Mouse (Mus musculus): Measurements from ENCODE around the gene Zfp296. TPM values are rescaled to one million over a fixed set of nuclear protein-coding genes. Genes with fewer than 3 reads are reported as not detected.

Zfp296 gene
- total RNA-seq, 1 experiment, result 32.2 TPM

GRCm38 (mm10) chr7:19552443-19552842 lies 24.6 kb upstream of the Zfp296 start:
- peaks cover 15% of the 10 kb centered on the region; the same call in 1 of the 2 replicates for H3K36me3 ChIP-seq (ENCODE audit: control insufficient read depth, insufficient read depth, low read length, poor library complexity, severe bottlenecking)
- in situ Hi-C loops (cut with MboI; ENCODE audit: low sequenced_read_pairs in 2 of 2, unreplicated experiment in 2 of 2), result no loop called here
- no peaks in the 10 kb centered on the region for H3K4me1 ChIP-seq (ENCODE audit: control insufficient read depth in 2 of 2, insufficient read depth in 2 of 2, low read length in 2 of 2, poor library complexity in 1 of 2)
- no peak overlapping the region for H3K27ac ChIP-seq (ENCODE audit: insufficient read depth, low read depth, low read length, poor library complexity, severe bottlenecking)
- no peak for DNase-seq (ENCODE audit: low read depth, low spot score)
- no peak for TF ChIP-seq MAFK (IDR thresholded peaks at IDR 0.05; ENCODE audit: insufficient read depth, low read depth, low read length)
- no peaks in the 10 kb centered on the region for H3K9me3 ChIP-seq (ENCODE audit: control insufficient read depth, insufficient read depth, low read depth, low read length)
- H3K4me3 ChIP-seq (ENCODE audit: insufficient read depth in 1 of 2, low read depth in 1 of 2, low read length in 2 of 2, poor library complexity in 1 of 2, severe bottlenecking in 1 of 2), result no peak overlapping the region
- H3K9ac ChIP-seq (ENCODE audit: insufficient read depth, low read depth, low read length, poor library complexity, severe bottlenecking), result no peak overlapping the region

- in situ Hi-C loops (cut with MboI; ENCODE audit: low sequenced_read_pairs in 2 of 2, unreplicated experiment in 2 of 2), result no loop called here
- Histone ChIP-seq H3K4me3 (ENCODE audit: insufficient read depth in 1 of 2, low read depth in 1 of 2, low read length in 2 of 2, poor library complexity in 1 of 2, severe bottlenecking in 1 of 2) (no peak overlapping the region), H3K4me1 (ENCODE audit: control insufficient read depth in 2 of 2, insufficient read depth in 2 of 2, low read length in 2 of 2, poor library complexity in 1 of 2) (peaks cover 2% of the 10 kb centered on the region in 2 experiments; a peak in 1 of 4 replicates), H3K36me3 (ENCODE audit: control insufficient read depth, insufficient read depth, low read length, poor library complexity, severe bottlenecking) (peaks cover 24% of the 10 kb centered on the region; the same call in 1 of the 2 replicates), H3K9ac (ENCODE audit: insufficient read depth, low read depth, low read length, poor library complexity, severe bottlenecking) (no peak overlapping the region), H3K27ac (ENCODE audit: insufficient read depth, low read depth, low read length, poor library complexity, severe bottlenecking) (no peak overlapping the region), H3K9me3 (ENCODE audit: control insufficient read depth, insufficient read depth, low read depth, low read length) (no peaks in the 10 kb centered on the region)
- no peak for DNase-seq (ENCODE audit: low read depth, low spot score)
- no peak for TF ChIP-seq MAFK (IDR thresholded peaks at IDR 0.05; ENCODE audit: insufficient read depth, low read depth, low read length)
- no peak for TF ChIP-seq ZC3H11A (IDR thresholded peaks at IDR 0.05; ENCODE audit: borderline replicate concordance, low read depth, low read length)
- no peak for TF ChIP-seq CHD2 (IDR thresholded peaks at IDR 0.05; ENCODE audit: low read depth, low read length)
- TF ChIP-seq HCFC1 (IDR thresholded peaks at IDR 0.05; ENCODE audit: borderline replicate concordance, insufficient read depth, low read length), result no peak
- TF ChIP-seq ZNF384 (IDR thresholded peaks at IDR 0.05; ENCODE audit: low read depth, low read length), result no peak
Observed at GRCm38 (mm10) chr7:19554168-19554567, 22.9 kb upstream of the Zfp296 start.

GRCm38 (mm10) chr7:19557086-19557485 lies 20.0 kb upstream of the Zfp296 start:
- H3K9ac ChIP-seq (ENCODE audit: insufficient read depth, low read depth, low read length, poor library complexity, severe bottlenecking), result no peak overlapping the region
- in situ Hi-C loops (cut with MboI; ENCODE audit: low sequenced_read_pairs in 2 of 2, unreplicated experiment in 2 of 2), result no loop called here
- no peaks in the 10 kb centered on the region for H3K9me3 ChIP-seq (ENCODE audit: control insufficient read depth, insufficient read depth, low read depth, low read length)
- TF ChIP-seq MAFK (IDR thresholded peaks at IDR 0.05; ENCODE audit: insufficient read depth, low read depth, low read length) (no peak), ZC3H11A (IDR thresholded peaks at IDR 0.05; ENCODE audit: borderline replicate concordance, low read depth, low read length) (no peak), CHD2 (IDR thresholded peaks at IDR 0.05; ENCODE audit: low read depth, low read length) (no peak), ZNF384 (IDR thresholded peaks at IDR 0.05; ENCODE audit: low read depth, low read length) (no peak), HCFC1 (IDR thresholded peaks at IDR 0.05; ENCODE audit: borderline replicate concordance, insufficient read depth, low read length) (no peak)
- H3K4me3 ChIP-seq (ENCODE audit: insufficient read depth in 1 of 2, low read depth in 1 of 2, low read length in 2 of 2, poor library complexity in 1 of 2, severe bottlenecking in 1 of 2), result no peak overlapping the region
- peaks cover 22% of the 10 kb centered on the region; the same call in 1 of the 2 replicates for H3K36me3 ChIP-seq (ENCODE audit: control insufficient read depth, insufficient read depth, low read length, poor library complexity, severe bottlenecking)
- no peak overlapping the region for H3K27ac ChIP-seq (ENCODE audit: insufficient read depth, low read depth, low read length, poor library complexity, severe bottlenecking)
- H3K4me1 ChIP-seq (ENCODE audit: control insufficient read depth in 2 of 2, insufficient read depth in 2 of 2, low read length in 2 of 2, poor library complexity in 1 of 2), result peaks cover 2 to 4% of the 10 kb centered on the region in 2 experiments; a peak in 1 of 4 replicates
- DNase-seq (ENCODE audit: low read depth, low spot score), result no peak

DNA sequence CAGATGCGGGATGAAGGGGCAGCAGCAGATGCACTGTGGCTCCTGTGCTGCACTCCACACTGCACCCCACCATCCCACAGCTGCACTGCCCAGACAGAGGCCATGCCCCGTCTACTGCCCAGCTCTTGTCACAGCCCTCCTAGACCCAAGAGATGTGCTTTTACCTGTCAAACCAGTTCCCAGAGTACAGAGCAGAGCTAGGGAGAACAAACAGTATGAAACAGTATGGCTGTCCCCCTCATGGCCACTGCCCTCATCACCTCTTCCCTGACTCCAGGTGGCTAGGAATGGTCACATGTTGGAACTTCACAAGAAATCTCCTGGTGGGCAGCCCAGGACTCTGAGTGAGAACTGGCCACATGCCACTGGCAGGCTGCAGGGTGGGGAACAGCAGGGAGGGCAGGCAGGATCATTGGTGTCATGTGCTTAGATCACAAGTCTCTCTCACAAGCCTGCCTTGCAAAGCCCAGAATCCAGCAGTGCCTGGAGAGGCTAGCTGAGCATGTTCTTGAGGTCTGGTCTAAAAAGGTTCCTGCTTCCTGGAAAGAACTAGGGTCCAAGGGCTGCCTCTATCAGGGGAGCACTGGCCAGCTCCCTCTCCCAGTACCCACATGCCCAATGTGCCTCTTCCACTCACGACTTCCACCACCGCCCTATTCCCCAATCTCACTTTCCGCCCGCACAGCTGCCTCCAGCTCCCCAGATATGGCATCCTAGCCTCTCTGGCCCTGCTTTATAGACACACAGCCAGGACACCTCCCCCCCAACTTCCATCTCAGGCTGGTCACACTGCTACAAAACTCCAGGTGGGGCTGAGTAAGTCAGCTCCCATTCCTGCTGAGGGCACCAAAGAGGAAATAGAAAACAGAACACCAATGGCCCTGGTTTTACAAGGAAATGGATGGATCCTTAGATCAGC lies 18.8 kb upstream of the Zfp296 start:
- no peak overlapping the region for H3K4me3 ChIP-seq (ENCODE audit: insufficient read depth in 1 of 2, low read depth in 1 of 2, low read length in 2 of 2, poor library complexity in 1 of 2, severe bottlenecking in 1 of 2)
- in situ Hi-C loops (cut with MboI; ENCODE audit: low sequenced_read_pairs in 2 of 2, unreplicated experiment in 2 of 2), result no loop called here
- peaks cover 19% of the 10 kb centered on the region; the same call in 1 of the 2 replicates for H3K36me3 ChIP-seq (ENCODE audit: control insufficient read depth, insufficient read depth, low read length, poor library complexity, severe bottlenecking)

More for the DNA sequence above, 18.8 kb upstream of the Zfp296 start:
- no peak for DNase-seq (ENCODE audit: low read depth, low spot score)
- Histone ChIP-seq H3K27ac (ENCODE audit: insufficient read depth, low read depth, low read length, poor library complexity, severe bottlenecking) (no peak overlapping the region), H3K4me1 (ENCODE audit: control insufficient read depth in 2 of 2, insufficient read depth in 2 of 2, low read length in 2 of 2, poor library complexity in 1 of 2) (peaks cover 2 to 8% of the 10 kb centered on the region in 2 experiments; a peak in 1 of 4 replicates), H3K9ac (ENCODE audit: insufficient read depth, low read depth, low read length, poor library complexity, severe bottlenecking) (no peak overlapping the region), H3K9me3 (ENCODE audit: control insufficient read depth, insufficient read depth, low read depth, low read length) (no peaks in the 10 kb centered on the region)
- no peak for TF ChIP-seq CHD2 (IDR thresholded peaks at IDR 0.05; ENCODE audit: low read depth, low read length)
- no peak for TF ChIP-seq HCFC1 (IDR thresholded peaks at IDR 0.05; ENCODE audit: borderline replicate concordance, insufficient read depth, low read length)
- no peak for TF ChIP-seq ZC3H11A (IDR thresholded peaks at IDR 0.05; ENCODE audit: borderline replicate concordance, low read depth, low read length)
